Mouse (Mus musculus): Measurements from ENCODE around the gene Gar1. TPM values are rescaled to one million over a fixed set of nuclear protein-coding genes. Genes with fewer than 3 reads are reported as not detected.

Gene Gar1
- polyA plus RNA-seq, 1 experiment: 42.3 TPM

- DNase-seq (ENCODE audit: low spot score): no peak
Observed at GRCm38 (mm10) chr3:129803765-129804164, 27.4 kb downstream of the Gar1 start, which contains the start of gene Lrit3. TSS of gene Lrit3 (minus strand) at chr3:129804030.

GRCm38 (mm10) chr3:129799011-129799410, 32.2 kb downstream of the Gar1 start:
- DNase-seq (ENCODE audit: low spot score): no peak

- DNase-seq (ENCODE audit: low spot score): no peak
Observed at GRCm38 (mm10) chr3:129798551-129798950, 32.6 kb downstream of the Gar1 start.

GRCm38 (mm10) chr3:129797341-129797740, 33.9 kb downstream of the Gar1 start:
- DNase-seq (ENCODE audit: low spot score): no peak

GRCm38 (mm10) chr3:129793801-129794200, 37.4 kb downstream of the Gar1 start:
- no peak for DNase-seq (ENCODE audit: low spot score)

- DNase-seq (ENCODE audit: low spot score): no peak
Observed at GRCm38 (mm10) chr3:129782746-129783145, 48.5 kb downstream of the Gar1 start.

- DNase-seq (ENCODE audit: low spot score): no peak
Observed at GRCm38 (mm10) chr3:129781435-129781834, 49.8 kb downstream of the Gar1 start.

Other genes with a start within 250 kb of the Gar1 start
- 2.2 and 2.4 TPM in 2 replicates for gene Egf, start 76.1 kb downstream of the Gar1 start, polyA plus RNA-seq (2012; rRNA removed)
- 0.12 and 0.16 TPM in 2 replicates for gene Lrit3, start 27.4 kb downstream of the Gar1 start, polyA plus RNA-seq (2012; rRNA removed)
- gene Rrh, start 8.8 kb downstream of the Gar1 start, polyA plus RNA-seq (2012; rRNA removed): 0.19 and 0.24 TPM in 2 replicates
- 0.34 and 0.39 TPM in 2 replicates for gene Cfi, start 4.5 kb upstream of the Gar1 start, polyA plus RNA-seq (2012; rRNA removed)
- gene Pla2g12a, start 47.2 kb upstream of the Gar1 start, polyA plus RNA-seq (2012; rRNA removed): 20.2 and 23.8 TPM in 2 replicates
- gene Casp6, start 70.0 kb upstream of the Gar1 start, polyA plus RNA-seq (2012; rRNA removed): 38.2 and 48.0 TPM in 2 replicates
- 12.2 and 12.5 TPM in 2 replicates for gene Mcub, start 138.8 kb upstream of the Gar1 start, polyA plus RNA-seq (2012; rRNA removed)
- gene Sec24b, start 230.2 kb upstream of the Gar1 start, polyA plus RNA-seq (2012; rRNA removed): 60.6 and 63.7 TPM in 2 replicates